Mouse (Mus musculus) cerebellum, adult 11-12 months (tissue): ENCODE measurements around the gene H2-Ab1.

Experiments
- DNase-seq: peaks from one replicate; pipeline ENCODE4 v3.0.0; 2022

H2-Ab1 gene

DNA sequence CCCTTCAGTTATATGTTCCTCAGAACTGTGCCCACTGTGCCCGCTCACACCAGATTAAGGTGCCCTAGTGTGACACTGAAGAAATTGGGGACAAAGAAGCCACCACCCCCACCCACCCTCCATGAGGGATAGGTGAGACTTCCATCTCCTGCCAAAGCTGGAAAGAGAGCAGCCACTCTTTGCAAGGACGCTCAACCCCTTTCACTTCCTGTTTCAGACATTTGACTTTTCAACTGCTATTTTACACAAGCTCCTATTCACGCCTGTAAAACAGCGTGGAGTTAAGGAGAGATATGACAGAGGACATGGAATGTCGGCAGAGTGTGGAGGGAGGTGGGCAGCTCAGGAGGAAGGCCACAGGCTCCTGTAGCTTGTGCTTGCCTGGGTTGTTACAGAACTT lies 29.0 kb downstream of the H2-Ab1 start:
- no peak for DNase-seq

DNA sequence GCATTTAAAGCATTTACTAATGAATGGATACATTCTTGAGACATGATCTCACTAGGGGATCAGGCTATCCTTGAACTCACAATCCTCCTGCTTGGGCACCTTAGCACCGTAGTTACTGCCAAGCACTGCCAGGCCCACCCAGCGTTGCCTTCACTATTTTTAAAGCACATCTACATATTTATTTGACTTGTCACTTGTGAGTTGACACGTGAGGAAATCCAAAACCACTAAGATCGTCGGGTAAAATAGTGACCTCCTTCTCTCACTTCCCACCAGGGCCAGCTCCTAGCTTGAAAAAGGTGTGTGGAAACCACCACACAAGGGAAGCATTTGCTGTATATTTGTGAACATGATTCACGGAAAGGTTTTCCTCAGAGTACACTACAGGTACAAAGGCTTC lies 29.5 kb downstream of the H2-Ab1 start:
- no peak for DNase-seq

DNA sequence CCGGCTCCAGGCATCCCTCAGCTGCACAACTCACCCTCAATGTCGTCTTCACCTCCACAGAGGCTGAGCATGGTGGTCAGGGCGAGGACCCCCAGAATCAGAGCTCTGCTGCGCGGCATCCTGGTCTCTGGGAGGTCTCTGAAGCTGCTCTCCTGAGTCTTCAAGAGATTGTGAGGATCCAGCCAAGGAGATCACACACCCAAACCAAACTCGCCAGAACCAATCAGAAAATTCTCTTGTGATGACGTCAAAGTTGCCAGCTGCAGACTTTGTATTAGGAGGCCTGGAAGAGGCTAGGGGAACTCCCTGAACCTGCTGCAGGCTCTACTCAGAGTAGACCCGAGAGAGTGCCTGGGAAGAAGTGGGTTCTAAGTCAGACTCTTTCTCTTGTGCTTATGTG lies 30.2 kb downstream of the H2-Ab1 start, which contains the start of gene H2-Aa:
Gene H2-Aa (minus strand): TSS at position 176 of the 400 bp plus-strand sequence.
- DNase-seq: peak; percentile 37

DNA sequence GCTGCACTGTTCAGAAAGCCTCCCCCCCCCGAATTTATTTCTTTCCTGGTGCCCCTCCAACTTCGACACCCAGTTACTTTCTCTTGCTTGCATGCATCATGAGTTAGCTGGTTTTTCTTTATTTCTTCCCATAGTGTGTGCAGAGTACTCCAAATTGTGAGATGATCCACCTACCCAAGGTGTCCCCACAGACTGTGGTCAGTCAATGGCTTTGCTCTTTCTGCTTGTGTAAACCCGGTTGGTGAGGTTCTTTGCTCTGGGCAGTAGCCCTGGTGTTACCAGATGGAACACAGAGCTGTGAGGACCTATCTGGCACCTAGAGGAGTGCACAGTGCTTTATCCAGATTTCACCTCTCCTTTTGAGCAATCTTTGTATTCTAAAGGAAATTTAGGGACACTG lies 30.6 kb downstream of the H2-Ab1 start:
- no peak for DNase-seq

DNA sequence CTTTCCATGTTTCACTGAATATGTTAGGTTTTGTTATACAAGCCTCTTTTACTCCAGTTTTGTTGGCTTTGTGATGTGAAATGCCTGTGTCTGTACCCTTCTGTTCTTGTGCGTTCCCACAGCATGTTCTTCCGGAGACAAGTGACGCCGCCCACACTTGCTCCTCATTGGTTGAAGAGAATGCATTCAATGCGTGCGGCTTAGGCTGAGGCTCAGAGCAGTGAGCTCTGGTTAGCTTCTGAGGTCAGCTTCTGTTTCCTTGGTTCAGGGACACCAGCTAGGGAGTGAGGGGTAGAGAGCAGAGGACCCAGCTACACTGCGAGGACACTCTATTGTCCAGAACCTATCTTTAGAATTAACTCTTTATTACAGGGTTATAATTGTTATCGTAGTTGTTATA lies 34.1 kb downstream of the H2-Ab1 start:
- DNase-seq: peak; percentile 15

DNA sequence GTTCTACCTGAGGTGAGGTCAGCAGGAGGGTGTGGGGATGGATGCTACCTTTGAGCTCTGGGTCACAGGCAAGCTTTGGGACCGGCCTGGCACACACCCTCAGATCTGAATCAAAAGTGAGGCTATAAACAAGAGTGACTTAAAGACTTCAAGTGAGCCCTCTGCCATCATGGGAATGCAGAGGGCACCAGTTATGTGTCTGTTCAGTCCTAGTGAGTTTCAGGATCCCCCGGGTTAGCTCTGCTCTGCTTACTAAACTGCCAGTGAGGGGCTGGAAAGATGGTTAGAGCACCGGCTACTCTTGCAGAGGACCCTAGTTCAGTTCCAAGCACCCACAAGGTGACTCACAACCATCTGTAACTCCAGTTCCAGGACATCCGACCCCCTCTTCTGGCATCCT lies 35.1 kb downstream of the H2-Ab1 start:
- no peak for DNase-seq

DNA sequence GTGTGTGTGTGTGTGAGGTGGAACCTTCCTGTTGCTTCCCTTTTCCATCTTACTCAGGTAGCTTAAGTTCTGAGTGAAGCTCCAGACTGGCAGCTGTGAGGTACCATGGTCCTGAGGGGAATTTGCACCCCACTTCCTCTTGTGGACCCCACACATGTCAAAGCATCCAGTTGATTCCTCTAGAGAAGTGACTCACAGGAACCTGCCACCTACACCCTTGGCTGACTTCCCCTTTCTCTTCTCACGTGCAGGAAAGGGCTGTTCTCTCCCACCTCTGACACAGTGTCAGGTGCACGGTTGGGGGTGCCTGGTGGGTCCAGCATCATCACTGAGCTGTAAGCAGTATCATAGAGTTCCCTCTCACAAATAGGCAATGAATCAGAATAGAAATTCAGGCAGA lies 36.0 kb downstream of the H2-Ab1 start:
- no peak for DNase-seq

DNA sequence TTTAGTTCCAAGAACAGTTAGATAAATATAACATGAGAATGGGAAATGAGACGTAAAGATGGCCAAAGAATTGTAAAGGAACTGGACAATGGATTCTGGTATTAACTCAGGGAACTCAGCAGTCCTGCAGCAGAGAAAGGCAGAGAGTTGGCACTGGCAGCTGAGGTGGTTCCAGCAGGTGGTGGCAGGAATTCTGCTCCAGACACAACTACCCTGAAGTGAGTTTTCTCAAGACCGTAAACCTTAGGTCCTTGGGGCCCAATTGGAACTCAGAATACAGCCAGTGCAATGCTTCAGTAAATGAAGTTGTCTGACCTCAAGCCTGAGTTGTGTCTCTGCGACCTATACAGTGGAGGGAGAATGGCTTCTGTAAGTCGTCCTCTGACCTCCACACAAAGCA lies 36.8 kb downstream of the H2-Ab1 start:
- no peak for DNase-seq

DNA sequence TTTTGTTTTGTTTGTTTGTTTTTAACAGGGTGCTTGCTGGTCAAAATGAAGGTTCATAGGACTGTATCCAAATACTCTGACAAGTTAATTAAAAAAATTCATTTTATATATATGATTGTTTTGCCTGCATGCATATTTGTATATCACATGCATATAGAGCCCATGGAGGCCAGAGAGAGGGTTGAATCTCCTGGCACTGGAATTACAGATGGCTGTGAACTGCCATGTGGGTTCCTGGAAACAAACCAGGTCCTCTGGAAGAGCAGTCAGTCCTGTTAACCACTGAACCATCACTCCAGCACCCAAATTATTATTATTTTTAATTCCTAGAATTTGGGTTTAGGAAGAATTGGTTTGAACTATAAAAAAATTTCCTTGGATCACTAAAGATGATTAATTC lies 37.8 kb downstream of the H2-Ab1 start:
- DNase-seq: no peak

DNA sequence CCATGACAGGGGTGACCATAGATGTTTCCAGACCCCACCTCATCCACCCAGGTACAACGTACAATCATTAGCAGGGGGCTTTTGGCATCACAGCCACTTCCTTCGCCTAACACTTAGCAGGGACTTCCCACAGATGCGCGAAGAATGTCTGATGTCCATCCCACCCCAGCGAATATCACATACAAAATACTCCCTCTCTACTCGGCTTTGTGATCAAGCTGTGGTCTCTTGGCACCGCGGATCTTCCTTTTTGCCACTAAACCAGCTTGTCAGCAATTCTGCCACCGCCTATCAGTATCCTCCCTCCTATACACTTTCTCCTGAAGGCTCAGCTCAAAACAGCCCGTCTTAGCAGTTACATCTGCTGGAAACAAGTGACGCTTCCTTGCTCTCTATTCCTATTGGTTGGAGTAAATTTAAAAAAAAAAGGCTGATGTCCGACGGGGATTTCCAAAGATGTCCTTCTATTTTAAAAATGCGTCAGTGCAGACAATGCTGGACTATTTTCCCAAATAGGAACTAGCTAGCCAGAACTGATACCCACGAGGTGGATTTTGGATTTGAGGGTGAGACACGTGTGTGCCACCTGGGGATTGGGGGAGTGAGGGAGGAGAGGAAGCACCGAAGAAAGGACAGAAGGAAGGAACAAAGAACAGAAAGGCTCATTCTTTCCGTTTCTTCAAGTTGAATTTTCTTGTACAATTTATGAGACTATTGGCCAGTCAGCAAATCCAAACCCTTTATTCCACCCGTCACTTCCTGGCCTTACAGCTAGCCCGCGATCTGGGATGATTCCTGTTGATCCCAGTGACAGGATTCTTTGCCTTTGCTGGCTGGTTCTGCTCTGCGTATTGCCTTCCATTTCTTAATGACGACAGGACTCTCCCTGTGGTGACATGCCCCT lies 38.7 kb downstream of the H2-Ab1 start:
- DNase-seq: no peak

DNA sequence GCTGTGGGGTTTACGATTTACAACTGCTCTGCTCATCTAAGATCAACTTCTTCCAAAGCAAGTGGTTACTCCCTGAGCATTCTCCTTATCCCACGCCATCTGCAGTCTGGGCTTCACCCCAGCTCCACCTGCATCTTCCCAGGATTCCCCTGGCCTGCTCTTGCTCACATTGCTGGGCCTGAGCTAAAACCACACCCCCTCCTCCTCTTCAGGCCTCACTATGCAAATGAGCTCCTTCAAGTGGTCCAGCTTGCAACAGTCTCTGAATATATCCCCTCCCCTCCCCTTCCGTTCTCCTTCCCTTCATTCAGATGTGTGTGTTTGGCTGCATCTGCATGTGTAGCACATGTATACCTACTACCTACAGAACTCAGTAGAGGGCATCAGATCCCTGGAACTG lies 41.9 kb downstream of the H2-Ab1 start:
- DNase-seq: no peak

DNA sequence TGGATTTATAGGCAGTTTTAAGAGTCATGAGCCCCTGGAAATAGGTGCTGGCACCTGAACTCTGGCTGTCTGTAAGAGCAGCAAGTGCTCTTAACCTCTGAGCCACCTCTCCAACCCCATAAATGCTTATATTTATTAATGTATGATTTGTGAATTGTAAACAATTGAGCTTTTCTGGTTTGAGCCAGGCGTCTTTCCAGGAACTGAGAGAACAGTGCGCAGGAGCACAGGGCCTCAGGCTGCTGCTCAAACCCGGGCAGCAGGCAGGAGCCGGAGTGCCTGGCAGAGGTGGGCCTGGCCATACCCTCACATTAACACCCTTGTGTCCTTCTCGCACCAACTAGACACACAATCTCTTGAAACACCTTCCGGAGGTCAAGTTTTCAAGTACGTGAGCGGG lies 42.6 kb downstream of the H2-Ab1 start:
- DNase-seq: no peak

DNA sequence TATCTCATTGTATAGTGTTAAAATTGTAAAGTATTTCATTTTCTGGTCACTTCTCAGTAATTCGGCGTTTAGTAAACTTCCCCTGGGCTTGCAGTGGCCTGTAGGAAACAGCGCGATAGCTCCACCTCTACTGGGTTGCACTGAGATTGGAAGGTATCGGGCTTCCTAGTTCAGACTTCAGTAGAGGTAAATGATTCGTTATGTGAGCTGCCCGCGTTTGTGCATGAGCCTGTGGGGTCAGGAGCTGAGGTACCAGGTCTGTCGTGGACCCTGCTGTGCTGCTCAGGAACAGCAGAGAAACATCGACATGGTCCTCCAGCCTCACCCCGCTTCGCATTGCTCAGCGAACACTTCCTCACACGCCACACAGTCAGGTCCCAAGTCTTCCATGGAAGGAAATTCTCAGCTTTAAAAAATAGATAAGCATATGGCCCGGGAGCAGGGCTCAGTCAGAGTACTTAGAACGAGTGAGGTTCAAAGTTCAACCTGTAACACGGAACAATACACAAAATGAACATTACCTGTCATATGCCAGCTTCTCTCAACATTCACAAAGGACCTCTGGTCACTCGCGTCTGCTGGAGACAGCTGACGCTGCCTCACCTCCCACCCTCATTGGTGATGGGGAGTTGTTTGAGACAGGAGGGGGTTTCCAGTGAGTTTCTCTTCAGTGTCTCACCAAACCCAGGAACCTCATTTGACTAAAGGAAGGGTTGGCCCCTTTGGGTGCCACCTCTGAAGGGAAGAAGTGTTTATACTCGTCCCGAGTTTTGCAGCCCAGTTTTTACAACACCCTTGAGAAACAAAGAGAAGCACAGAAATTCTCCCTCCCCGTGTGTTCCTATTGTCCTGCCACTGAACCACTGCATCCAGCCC lies 43.4 kb downstream of the H2-Ab1 start:
- DNase-seq: no peak

DNA sequence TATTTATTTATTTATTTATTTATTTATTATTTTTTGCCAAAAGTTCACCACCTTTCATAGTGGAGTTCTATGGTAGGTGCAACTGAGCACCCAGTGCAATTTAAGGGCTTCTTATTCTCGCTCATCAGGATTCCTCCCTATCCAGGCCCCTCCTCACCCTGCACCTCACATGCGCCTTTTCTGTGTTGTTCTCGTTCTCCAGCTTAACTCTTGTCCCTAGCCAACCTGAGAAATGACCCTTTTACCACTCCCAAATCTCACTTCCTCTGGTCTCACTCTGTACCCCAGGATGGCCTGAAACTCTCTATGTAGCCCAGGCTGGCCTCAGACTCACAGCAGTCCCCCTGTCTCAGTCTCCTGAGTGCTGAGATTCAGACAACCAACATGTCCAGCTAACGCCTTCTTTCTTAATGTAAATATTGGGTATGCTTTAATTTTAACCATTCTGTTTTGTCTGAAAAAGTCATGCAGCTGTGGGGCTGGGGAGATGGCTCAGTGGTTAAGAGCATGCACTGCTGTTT lies 44.2 kb downstream of the H2-Ab1 start:
- no peak for DNase-seq

DNA sequence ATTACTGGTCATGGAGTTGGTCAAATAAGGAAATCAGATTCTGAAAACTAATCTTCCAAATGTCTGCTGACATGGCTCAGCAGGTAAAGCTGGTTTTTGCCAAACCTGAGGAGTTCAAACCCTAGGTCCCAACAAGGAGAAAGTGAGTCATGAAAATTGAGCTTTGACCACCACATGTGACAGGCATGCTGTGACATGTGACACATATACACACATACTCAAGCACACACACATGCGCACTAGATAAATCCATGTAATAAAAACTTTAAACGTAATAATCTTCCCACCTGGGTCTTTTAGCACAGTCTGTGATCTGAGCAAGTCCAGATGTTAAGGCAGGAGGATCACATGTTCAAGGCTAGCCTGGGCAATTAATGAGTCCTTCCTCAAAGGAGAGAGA lies 46.3 kb downstream of the H2-Ab1 start:
- DNase-seq: no peak

DNA sequence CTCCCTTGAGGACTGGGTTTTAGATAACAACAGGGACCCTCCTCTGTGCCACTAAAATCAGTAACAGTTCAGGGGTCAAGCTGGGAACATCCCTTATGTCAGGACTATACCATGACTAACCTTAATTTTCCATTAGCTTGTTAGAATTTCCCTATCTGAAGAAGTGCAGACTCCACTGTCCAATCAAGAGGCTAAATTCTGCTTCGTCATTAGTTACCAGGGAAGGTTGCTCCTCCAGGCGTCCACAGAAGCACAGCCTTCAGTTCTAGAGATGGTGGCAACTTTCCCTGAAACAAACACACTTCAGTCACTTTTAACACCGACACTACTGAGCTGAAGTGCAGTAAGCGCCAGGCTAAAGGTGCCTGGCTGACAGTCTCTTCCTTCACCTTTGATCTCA lies 47.3 kb downstream of the H2-Ab1 start:
- DNase-seq: no peak

DNA sequence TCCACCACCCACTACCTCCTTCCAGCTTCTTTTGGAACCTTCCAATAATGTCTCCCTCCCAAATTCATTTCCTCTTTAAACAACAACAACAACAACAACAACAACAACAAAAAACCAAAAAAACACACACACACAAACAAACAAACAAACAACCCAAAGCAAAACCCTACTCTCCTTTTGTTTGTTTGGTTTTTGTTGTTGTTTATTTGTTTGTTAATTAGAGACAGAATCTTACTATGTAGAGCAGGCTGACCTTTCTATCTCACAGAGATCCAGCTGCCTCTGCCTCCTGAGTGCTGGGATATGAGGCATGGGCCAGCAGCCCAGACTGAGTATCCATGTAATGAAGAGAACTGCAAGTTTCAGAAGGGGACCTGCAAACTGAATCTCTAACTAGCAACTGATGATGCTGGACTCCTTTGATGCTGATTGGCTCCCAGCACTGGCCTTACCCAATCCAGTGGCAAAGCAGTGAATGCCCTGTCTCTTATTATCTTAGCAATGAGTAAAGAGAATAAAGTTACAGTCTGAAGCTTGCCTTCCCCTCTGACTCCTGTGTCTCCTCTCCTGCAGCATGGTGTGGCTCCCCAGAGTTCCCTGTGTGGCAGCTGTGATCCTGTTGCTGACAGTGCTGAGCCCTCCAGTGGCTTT lies 48.0 kb downstream of the H2-Ab1 start, which contains the start of gene H2-Eb1:
Gene H2-Eb1 (plus strand): TSS at position 488 of the 651 bp plus-strand sequence.
- DNase-seq: peak; percentile 53

DNA sequence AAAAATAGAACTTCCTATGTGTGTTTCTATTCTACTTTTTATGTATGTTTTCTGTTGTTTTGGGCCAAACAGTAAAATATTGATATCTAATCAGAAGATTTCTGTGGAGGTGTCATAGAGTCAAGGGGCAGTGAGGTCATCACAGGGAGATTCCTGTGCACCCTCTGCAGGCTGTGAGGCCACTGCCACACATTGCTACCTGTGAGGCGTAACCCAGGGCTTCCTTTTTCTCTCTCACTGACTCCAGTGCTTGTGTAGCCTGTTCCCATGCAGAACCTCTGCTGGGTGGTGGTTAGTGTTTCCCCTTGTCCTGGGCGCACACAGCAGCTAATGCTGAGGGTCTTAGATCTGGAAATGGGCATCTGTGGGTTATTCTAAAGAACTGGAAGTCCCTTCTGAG lies 48.9 kb downstream of the H2-Ab1 start:
- DNase-seq: no peak

DNA sequence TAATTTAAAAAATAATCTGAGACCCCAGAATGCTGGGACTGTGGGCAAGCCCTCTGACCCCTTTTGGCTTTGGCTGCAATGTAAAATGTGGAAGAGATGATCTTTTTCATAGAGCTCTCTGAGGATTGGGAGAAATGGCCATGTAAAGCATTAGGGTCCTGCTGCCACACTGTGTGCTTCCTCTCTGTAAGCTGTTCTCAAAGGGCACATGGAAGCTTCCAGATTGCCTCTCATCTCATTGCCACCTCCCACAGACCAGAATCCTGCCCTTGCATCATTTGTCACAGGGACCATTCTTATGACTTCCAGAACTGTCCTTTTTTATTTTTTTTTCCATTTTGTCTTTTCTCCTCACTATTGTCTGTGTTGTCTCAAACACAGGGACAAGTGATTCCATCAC lies 49.7 kb downstream of the H2-Ab1 start:
- DNase-seq: no peak

DNA sequence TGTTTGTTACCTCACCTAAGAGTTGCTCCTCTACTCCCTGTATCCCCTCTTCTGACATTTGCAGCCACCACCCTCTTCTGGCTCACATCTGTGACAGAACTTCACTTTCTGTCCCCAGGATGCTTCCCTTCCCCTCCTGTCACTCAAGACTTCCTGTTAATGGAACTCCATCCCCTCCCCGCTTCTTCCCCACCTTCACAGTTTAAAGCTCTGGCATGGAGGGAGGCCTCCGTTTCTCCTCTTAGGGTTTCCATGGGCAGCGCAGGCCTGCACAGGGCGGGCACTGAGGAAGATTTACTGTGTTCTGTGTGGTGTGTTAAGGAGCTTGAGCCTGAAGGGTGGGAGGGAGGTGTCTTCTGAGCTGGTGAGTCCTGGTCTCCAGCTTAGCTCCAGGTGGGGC lies 50.7 kb downstream of the H2-Ab1 start:
- DNase-seq: no peak

DNA sequence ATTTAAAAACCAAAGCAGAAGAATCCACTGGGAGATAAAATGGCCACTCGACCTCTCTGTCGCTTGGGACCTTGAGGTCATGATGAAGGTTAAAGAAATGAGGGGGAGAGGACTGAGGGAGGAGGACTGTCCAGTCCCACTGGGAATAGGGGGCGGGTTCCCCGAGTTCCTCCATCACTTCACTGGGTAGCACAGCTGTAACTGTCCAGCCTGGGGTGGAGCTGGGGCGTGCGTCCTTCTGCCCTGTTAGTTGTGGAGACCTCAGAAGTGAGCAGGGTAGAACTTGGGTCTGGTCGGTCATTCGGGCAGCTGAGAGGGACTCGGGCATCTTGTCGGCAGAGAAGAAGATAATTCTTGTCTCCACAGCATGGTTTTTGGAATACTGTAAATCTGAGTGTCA lies 51.7 kb downstream of the H2-Ab1 start:
- no peak for DNase-seq

DNA sequence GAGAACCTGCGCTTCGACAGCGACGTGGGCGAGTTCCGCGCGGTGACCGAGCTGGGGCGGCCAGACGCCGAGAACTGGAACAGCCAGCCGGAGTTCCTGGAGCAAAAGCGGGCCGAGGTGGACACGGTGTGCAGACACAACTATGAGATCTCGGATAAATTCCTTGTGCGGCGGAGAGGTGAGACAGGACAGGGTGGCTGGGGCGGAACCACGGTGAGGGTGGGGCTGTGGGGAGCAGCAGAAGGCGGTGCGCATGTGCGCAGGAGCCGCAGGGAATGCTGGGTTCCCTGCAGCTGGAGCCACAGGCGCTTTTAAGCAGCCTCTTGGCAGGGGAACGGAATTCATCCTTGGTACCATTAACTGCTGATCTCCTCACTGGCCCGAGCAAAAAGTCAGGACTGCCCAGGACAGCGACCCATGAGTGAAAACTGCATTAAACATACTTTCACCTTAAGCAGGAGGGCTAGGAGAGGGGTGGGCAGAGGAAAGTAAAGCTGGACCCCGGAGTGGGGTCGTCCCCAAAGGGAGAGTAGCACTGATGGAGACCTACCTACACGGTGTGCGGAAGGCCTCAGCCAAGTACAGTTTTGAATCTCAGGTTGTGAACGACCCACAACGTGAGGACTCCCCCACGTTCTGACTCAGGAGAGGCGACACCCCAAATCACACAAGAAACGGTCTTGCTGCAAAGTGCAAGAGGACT lies 52.3 kb downstream of the H2-Ab1 start:
- peak; percentile 44 for DNase-seq
